Mouse (Mus musculus): ENCODE data around the gene C1qtnf7. TPM values are rescaled to one million over a fixed set of nuclear protein-coding genes. Genes with fewer than 3 reads are reported as not detected.

C1qtnf7 gene
- 1 to 10 TPM in 1 of 2 experiments, under 1 TPM in 1; 0.35 to 1.1 TPM for total RNA-seq (2021)
- long read RNA-seq, experiment 1, partial matches to known transcripts: 0 of 1 reads
- long read RNA-seq, experiment 1, other reads (novel, unspliced or antisense): 1 of 1 reads
- long read RNA-seq, experiment 2: 0 reads

DNA sequence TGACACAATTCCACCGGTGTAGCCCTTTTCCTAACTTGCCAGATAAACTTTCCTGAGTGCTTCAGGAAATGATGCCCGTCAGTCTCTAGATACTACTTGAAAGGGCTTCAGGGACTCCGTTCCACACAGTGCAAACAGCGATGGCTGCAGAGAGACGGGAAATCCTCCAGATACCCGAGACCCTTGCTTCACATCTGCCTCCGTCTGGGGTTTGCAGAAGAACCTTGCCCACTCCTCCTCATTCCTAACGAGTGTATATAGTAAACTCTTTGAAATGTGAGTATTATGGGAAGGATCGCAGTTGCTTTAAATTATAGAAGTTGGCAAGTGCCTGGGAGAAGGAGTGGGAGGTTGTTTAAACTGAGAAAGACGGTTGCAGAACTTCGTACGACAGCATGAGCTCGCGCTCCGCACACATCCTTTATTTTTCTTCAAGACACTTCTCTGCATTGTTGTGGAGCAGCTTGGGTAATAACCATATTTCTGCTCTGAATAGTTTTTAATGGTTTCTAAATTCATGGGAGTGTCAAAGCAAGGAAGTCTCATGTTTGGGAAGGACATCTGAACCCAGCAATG is at the start of gene C1qtnf7:
Gene C1qtnf7 (plus strand): TSS at position 138 of the 576 bp plus-strand sequence.
- intact Hi-C loops (cut with DNase I): no loop called here
- no peak for DNase-seq

DNA sequence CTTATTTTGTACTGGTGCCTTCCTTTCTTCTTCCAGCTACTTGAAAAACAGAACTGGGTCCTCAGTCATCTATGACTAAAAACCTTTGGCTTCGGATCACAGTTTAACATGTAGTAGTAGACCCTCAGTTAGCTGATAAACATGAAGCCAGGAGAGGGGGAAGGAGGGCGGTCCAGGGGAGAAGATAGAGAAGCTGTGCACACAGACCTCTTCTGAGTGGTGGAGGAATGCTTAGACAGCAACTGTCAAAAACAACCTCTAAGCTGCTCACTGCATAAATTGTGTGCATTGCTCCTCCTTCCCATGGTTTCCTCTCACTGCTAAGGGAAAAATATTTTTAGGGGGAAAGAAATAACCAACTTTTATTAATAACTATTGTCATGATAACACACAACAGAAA is 48.6 kb upstream of the C1qtnf7 start:
- intact Hi-C loops (cut with DNase I): no loop called here
- no peak for DNase-seq

DNA sequence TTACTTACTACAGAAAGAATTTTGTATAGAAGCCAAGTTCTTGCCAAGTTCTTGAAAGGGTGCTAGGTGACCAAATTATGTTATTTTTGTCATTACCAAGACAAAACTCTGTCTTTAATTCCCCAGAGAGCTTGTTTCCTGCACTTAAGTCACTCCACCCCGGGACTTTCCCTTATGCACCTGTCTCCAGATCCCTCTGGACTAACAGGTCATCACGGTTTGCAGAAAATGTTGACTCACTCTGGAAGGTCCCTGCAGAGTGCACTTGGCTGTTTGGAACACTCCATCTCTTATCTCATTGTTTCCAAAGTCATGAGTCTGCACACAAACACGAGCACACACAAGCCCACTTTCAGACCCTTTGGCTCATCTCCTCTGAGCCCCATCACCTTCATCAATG is 48.1 kb upstream of the C1qtnf7 start:
- no peak for DNase-seq
- intact Hi-C loops (cut with DNase I): no loop called here

DNA sequence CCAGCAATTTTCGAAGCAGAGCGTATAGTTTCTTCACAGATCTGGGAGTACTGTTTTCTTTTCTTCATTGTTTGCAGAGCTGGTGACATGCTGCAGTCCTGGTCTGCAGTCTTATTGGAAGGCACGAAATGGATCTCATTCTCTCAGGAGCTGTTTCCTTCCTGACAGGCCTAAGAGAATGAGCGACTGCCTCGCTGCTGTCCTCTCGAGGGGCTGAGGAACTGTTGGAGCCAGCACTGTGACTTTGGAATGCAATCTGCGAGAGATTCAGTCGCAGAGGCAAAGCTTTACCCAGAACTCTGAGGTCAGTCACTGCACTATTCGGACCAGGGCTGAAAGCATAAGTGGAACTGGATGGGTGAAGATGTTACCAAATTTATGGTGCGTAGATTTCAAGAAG is 46.4 kb upstream of the C1qtnf7 start:
- intact Hi-C loops (cut with DNase I): no loop called here
- DNase-seq: no peak

DNA sequence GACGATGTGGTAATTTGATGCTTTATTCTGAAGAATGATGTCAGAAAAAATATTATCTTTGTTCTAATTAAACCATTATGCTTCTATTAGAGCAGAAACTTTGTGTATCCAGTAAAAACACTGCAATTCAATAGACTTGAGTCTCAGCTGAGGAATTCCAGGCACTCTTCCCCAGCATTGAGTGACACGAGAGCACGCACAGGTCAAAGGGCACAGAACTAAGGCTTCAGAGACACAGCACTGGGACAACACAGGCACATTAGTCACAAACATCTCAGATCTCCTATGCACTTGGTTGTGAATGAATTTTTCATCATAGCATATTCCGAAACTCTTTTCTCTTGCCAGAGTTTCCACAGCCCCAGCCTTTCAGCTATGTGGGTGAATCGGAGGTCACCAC is 37.4 kb upstream of the C1qtnf7 start:
- no peak for DNase-seq

DNA sequence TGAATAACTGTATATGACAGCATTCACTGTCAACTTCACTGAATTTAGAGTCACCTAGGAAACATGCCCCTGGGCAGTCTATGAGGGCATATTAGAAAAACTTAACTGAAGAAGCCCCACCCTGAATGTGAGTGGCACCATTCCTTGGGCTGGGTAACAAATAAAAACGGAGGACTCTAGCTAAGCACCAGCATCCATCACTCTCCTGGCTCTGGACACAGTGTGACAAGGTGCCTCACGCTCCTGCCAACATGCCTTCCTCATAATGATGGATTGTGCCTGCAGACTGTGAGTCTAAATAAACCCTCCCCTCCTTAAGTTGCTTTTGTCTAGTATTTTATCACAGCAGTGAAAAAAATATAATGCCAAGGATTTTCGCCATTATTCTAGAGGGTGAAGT is 35.3 kb upstream of the C1qtnf7 start:
- intact Hi-C loops (cut with DNase I): no loop called here
- DNase-seq: no peak

More for the DNA sequence above, 37.4 kb upstream of the C1qtnf7 start:
- intact Hi-C loops (cut with DNase I): no loop called here

DNA sequence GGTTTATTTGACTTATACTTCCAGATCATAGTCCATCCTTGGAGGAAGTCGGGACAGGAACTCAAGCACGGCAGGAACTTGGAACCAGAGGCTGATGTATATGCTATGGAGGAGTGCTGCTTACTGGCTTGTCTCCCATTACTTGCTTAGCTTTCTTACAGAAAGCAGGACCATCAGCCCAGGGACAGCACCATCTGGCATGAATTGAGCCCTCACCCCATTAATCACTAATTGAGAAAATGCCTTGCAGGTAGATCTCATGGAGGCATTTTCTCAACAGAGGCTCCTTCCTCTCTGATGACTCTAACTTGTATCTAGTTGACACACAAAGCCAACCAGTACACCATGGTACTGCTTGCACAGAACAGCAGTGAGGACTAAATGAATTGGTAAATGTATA is 34.6 kb upstream of the C1qtnf7 start:
- DNase-seq: no peak
- intact Hi-C loops (cut with DNase I): no loop called here

DNA sequence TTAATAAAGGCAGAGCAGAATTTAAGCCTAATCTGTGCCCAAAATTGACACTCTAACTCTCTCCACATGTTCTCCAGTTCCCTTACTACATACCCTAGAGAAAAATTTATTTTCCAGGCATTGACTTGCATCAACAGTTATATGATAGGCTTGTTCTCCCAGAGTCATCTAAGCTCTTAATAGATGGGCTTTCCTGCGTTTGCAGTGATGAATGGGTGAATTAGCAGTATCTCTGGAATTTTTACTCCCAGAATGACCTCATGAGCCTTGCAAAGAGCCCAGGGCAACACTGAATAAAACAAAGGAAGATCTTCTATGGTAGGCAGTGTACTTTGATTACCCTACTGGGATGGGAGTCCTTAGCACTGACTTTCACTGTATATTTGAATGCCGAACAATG is 33.5 kb upstream of the C1qtnf7 start:
- no peak for DNase-seq
- intact Hi-C loops (cut with DNase I): no loop called here

DNA sequence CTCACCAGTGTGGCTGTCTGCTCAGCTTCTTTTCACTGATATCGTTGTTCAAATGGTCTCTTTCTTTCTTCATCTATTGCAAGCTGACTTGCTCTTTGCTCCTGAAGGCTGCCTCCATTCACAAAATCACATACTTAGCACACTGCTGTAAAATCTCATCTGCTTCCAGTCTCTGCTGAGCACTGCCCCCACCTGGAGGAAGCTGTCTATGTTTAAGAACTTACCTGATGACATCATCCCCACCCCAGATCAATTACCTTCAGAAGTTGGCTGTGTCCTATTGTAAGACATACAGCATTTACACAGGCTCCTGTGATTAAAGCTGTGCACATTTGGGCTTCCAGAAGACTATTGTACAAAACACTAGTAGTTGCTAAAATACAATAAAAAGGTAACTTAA is 13.5 kb upstream of the C1qtnf7 start:
- DNase-seq: no peak
- intact Hi-C loops (cut with DNase I): no loop called here

DNA sequence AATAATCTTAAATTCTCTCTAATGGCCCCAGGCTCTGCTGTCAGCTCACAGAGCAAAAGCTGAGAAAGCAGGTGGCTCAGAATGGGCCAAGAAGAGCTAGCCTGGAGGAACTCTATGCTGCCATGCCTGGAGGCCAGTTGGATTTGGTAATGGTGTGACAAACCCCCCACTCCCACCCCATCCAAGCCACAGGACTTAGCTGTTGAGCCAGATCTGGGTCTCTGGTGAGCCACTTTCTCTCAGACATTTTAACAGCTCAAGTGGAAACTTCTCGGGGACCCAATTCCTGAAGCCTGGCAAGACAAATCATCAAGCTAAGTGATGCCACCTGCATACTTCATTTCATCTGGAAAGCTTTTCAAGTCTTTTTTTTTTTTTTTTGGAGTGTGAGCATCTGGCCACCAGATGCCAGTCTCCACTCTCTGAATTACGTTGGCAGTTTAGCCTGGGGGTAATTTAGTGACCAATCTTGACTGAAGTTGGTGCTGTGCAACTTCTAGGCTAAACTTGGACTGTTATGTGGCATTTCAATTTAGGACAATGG is 11.0 kb upstream of the C1qtnf7 start:
- no peak for DNase-seq
- intact Hi-C loops (cut with DNase I): no loop called here

DNA sequence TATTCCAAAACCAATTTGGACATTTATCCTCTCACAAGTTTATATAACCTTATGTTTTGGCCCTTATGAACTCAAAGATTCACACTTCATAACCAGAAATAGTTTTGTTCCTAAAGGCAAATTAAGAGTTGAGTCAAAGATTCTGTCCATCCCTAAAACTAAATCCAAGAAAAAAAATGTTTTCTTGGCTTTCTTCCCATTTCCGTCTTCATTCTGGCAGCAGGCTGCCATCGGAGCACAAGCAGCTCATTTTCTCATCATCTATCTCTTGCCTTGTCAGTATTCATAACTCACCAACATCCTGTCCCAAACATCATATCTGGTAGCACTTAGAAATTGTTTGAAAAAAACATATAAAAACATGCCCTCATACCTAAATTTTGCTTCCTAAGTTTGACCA is 6.9 kb upstream of the C1qtnf7 start:
- intact Hi-C loops (cut with DNase I): no loop called here
- no peak for DNase-seq

DNA sequence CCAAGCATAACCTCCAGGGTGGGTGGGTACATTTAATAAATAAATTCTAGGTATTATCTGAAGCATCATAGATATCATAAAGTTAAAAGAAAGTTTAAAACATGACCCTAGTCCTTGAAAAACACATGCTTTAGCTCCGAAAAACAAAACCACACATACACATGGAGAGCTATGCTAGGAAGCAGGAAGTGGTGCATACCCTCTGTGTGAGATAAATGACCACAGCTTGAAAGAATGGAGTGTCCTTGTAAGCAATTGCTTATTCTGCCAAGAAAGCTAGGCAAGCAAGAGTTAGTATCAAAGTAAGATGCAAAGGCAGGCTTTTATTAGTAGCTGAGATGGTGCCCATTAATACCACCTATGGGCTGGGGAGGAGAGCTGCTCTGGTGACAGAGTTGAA is 6.4 kb upstream of the C1qtnf7 start:
- intact Hi-C loops (cut with DNase I): no loop called here
- DNase-seq: no peak

DNA sequence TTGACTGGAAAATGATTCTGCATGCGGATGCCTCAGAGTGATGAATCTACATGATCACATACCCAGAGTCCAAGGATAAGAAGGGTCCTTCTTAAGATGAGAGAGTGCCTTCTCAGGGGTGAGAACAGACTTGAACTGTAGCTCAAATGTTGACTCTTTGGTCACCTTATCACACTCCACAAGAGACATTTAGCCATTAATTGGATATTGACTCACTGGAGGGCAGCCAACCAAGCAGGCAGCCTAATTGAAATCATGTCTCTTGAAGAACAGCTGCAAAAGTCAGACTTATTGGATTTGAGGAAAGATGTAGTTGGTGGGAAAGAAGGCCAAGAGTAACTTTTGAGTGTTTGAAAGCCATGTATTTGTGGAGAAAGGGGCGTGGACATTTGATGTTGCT is 4.2 kb upstream of the C1qtnf7 start:
- DNase-seq: no peak
- intact Hi-C loops (cut with DNase I): no loop called here

DNA sequence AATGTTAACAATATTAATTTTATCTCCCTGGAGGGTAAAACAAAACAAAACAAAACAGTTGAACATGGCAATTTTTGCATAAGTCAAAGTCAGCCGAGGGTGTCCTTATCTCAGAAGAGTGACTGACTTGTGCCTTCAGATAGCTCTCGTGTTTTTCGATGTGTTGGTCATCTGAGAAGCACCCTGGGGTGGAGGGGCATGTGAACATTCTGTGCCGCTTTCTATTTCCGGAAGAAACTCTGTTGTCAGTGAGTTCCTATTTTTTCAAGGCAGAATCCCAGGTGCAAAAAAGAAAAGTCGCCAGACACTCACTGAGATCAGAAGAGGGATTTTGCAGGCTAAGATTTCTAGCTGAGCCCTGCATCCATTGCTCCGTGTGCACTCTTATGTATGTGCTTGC is 1.2 kb downstream of the C1qtnf7 start:
- DNase-seq: no peak
- intact Hi-C loops (cut with DNase I): no loop called here

DNA sequence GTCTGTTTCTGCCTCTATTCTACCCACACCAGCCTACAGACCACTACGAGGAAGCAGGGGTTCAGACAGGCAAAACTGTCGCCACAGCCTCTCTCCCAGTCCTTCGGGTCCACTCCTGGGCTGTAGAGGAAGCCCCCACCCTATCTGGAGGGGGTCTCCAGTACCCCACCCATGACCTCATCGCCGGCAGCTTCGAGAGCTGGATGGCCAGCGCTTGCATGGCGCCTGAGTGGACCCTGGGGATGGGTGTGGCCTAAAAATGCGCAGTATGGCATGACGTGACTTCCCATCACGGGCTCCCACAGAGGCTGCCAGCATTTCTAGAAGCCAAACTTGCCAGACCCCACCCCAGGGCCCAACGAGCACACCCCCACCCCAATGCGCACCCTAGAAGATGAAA is 2.0 kb downstream of the C1qtnf7 start:
- intact Hi-C loops (cut with DNase I): no loop called here
- DNase-seq: peak; percentile 22 to 24

DNA sequence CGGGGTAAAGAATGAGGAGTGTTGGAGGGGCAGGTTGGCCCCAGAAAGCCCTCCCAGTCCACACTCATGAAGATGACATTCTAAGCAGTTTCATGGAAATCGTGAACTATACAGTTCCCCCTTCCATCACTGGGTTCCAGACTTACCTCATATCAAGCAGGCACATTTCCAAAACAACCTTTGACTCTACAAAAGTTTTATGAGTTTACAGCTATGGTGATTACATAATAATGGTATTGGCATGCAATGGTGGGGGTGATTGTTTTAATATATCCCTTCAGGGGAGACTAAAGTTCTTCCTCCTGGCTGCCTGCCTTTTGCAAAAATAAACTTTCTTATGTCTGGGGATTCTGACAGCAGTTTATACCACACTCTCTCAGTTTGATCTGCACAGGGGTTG is 4.6 kb downstream of the C1qtnf7 start:
- intact Hi-C loops (cut with DNase I): no loop called here
- no peak for DNase-seq

DNA sequence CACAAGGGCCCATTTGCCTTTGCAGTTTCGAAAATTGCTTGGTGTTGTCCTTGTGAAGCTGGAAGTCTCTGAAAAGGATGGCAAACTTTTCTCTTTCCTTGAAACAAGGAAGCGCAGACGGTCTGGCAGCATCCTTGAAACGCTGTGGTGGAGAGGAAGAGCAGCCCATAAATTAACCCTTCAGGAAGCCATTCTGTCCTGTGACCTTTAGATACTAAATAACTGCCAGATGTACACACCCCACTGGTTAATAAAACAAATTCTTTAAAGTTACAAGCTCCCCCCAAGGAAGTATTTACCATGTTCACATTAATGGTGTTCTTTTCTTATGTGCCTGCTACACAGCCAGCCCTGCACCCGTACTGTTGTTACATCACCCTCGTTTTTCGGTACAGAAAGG is 6.0 kb downstream of the C1qtnf7 start:
- DNase-seq: no peak
- intact Hi-C loops (cut with DNase I): no loop called here

DNA sequence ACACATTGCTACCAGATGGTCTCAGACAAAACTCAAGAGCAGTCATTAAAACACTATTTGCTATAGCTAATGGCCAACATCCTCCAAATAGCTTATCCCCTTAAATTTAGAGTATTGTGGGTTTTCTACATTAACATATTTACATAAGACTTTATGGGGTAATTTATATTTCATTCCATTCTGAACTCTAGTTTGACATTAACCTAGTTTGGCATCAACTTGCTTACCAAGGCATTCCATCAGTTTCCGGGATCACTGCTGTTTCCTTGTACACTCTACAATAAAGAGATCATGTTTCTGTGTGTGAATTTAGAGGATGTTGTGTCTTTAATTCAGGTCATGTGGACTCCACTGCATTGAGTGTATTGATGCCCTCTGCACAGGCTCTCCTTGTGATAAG is 7.5 kb downstream of the C1qtnf7 start:
- no peak for DNase-seq
- intact Hi-C loops (cut with DNase I): no loop called here

DNA sequence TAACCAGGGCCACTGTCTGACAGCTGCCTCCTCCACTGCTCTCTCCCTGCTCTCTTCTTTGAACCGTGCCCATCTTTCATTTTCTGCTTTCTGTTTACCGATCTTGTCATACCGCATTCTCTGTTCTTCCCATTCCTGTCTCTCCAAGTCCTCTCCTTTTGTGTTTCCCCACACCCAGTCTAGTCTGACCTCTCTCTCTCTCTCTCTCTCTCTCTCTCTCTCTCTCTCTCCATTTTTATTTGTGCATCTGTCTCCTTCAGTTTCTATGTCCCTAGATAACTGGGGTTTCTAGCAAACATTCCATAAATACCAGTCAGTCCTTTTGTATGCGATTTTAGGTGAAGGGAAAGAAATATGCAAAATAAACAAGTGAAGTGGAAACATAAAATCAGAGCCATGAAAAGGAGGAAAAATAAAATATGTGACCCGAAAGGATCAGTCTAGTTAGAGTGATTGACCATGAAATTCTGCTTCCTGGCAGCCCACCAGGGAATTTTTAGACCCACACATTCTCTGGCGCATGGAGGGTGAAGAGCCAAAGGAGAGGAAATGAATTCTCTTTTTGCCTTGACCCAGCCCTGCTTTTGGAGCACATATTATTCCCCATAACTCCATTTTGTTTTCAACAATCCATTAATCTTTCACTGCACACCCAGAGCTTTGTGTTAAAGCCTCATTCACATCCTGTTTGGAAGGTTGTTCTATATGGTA is 11.7 kb downstream of the C1qtnf7 start:
- DNase-seq: no peak
- intact Hi-C loops (cut with DNase I): no loop called here

DNA sequence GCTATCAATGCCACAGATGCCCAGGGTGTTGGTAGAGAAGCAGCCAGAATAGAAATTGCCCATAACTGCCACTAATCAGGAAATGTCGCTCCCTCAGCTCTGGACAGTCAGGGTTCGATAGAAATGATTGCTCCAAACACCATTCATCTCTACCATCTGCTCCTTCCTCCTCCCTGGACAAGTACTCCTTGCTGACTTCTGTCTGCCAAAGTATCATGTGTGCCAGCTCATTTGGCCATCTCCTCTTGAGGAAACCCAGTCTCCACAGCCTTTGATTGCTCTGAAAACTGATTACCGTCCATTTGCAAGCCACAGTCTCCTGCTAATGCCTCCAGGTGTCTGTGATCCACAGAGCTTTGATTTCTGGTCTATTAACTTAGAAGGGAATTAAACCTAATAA is 14.8 kb downstream of the C1qtnf7 start:
- no peak for DNase-seq
- intact Hi-C loops (cut with DNase I): no loop called here

DNA sequence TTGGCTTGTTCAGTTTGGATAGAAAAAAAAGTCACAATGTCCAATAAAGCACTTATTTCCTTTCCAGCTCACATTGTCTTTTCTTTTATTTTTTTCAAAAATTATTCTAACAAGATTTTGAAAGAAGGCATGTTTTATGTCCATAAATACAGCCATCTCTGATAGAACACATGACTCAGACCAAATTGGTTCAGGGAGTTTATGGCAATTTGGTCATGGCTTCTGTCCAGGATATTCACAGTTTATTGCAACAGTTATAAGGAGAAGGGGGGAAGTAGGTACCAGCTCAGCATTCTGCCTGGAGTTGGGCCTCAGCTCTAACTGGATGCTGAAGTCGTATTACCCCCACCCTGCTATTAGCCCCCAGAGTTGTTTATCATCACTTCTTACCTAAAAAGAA is 15.5 kb downstream of the C1qtnf7 start:
- intact Hi-C loops (cut with DNase I): no loop called here
- DNase-seq: no peak

All from gastrocnemius, postnatal 36 days (tissue).